Mouse (Mus musculus) liver, embryonic 15.5 days (tissue): ENCODE data around the gene Slc1a4. TPM values are rescaled to one million over a fixed set of nuclear protein-coding genes. Genes with fewer than 3 reads are reported as not detected.

Experiments
- ATAC-seq: fragments of 200-750 bp; cut with Nextera tagmentation; 2 replicates; pipeline ENCODE4 v1.8.0; 2017; ENCODE audit warnings: moderate number of reproducible peaks, mild to moderate bottlenecking, moderate library complexity; ENCODE audit not compliant: insufficient read depth
- H3K27ac ChIP-seq: fragments of 300-500 bp; sonication (generic); replicated peaks from 2 replicates; pipeline ENCODE4 v1.5.1; 2015; ENCODE audit warnings: mild to moderate bottlenecking, inconsistent platforms
- H3K27me3 ChIP-seq: fragments of 300-500 bp; sonication (generic); 2 replicates; pipeline ENCODE4 v1.6.1; 2015; ENCODE audit warnings: mild to moderate bottlenecking, inconsistent platforms
- H3K36me3 ChIP-seq: fragments of 300-500 bp; sonication (generic); replicated peaks from 2 replicates; pipeline ENCODE4 v1.6.1; 2015; ENCODE audit warnings: moderate library complexity, mild to moderate bottlenecking, inconsistent platforms
- H3K4me1 ChIP-seq: fragments of 300-500 bp; sonication (generic); replicated peaks from 2 replicates; pipeline ENCODE4 v1.6.1; 2015; ENCODE audit warnings: inconsistent platforms
- H3K4me2 ChIP-seq: fragments of 300-500 bp; sonication (generic); 2 replicates; pipeline ENCODE4 v1.6.1; 2015; ENCODE audit warnings: moderate library complexity, mild to moderate bottlenecking, inconsistent platforms
- H3K4me3 ChIP-seq: fragments of 300-500 bp; sonication (generic); replicated peaks from 2 replicates; pipeline ENCODE4 v1.5.1; 2015; ENCODE audit warnings: mild to moderate bottlenecking, inconsistent platforms
- H3K9ac ChIP-seq: fragments of 300-500 bp; sonication (generic); 2 replicates; pipeline ENCODE4 v1.6.1; 2015; ENCODE audit warnings: moderate library complexity, mild to moderate bottlenecking, inconsistent platforms
- H3K9me3 ChIP-seq: fragments of 300-500 bp; sonication (generic); replicated peaks from 2 replicates; pipeline ENCODE4 v1.6.1; 2016; ENCODE audit warnings: inconsistent platforms
- WGBS: fragments of 180-500 bp; shearing (Covaris S2); methylation state at CpG from one replicate; pipeline ENCODE4 v1.1.7; 2015; ENCODE audit warnings: mixed read lengths; ENCODE audit not compliant: insufficient replicate concordance; 5-methylcytosine and 5-hydroxymethylcytosine counted together
- polyA plus RNA-seq: library from polyadenylated mRNA; unstranded; fragments of >200 nt; fragmentation: Nextera tagmentation; extraction: Ambion mirVana; gene quantifications from 2 replicates; pipeline ENCODE4 v1.2.1, GENCODE M21; 2015

Slc1a4 gene
- polyA plus RNA-seq, 1 experiment from 2014 or later, result 9.6 TPM

- Histone ChIP-seq H3K9me3 (no peaks in the 10 kb centered on the region), H3K27me3 (no peaks in the 10 kb centered on the region), H3K27ac (no peak overlapping the region), H3K4me1 (no peaks in the 10 kb centered on the region), H3K4me3 (no peak overlapping the region), H3K4me2 (no peak overlapping the region), H3K36me3 (no peaks in the 10 kb centered on the region), H3K9ac (no peak overlapping the region)
- WGBS, result 64% methylated on average over 4 of the region's 4 CpGs
- ATAC-seq, result no peak
Measured at GRCm38 (mm10) chr11:20343952-20344351, 11.4 kb upstream of the Slc1a4 start.

DNA sequence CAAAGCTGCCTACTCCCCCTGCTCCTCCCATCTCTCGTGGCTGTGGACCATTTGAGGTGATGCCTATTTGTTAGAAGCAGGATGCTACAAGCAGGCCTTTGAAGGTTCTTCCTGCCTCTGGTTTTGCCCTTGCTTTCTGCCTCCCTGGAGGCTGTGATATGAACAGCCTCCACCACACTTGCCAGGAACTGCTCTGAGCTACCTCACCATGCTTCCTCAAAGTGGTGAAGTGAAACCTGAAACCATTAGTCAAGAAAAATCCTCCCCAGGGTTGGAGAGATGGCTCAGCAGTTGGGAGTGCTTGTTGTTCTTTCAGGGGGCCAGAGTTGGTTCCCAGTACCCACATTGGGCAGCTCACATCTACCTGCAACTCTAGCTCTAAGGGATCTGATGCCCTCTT is 9.1 kb upstream of the Slc1a4 start:
- Histone ChIP-seq H3K9ac (no peak overlapping the region), H3K4me1 (0 out of 2 replicates have a peak, but pooled peaks cover 3% of the 10 kb centered on the region), H3K27me3 (no peaks in the 10 kb centered on the region), H3K4me2 (no peak overlapping the region), H3K36me3 (no peaks in the 10 kb centered on the region), H3K9me3 (no peaks in the 10 kb centered on the region), H3K4me3 (no peak overlapping the region), H3K27ac (no peak overlapping the region)
- no peak for ATAC-seq
- WGBS, result 50% methylated on average over 1 of the region's 1 CpGs

DNA sequence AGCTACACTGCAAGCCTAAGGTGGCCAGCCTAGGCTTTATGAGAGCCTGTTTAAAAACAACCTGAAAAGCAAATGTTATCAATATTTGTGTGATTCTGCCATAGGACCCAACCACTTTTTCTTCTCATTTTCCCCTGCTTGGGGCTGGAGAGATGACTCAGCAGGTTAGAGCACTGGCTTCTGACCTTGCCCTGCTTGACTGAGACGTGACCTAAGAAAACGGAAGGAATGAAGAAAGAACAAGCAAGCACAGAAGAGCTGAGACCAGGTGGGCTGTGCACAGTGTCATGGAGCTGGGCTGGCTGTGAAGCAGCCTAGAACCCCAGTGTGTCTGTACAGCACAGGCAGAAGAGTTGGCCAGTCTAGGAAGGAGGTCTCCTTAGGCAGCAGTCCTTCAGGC is 6.2 kb upstream of the Slc1a4 start:
- Histone ChIP-seq H3K9ac (no peak overlapping the region), H3K27me3 (no peaks in the 10 kb centered on the region), H3K27ac (no peak overlapping the region), H3K4me2 (no peak overlapping the region), H3K4me1 (peaks cover 7% of the 10 kb centered on the region), H3K9me3 (no peaks in the 10 kb centered on the region), H3K4me3 (no peak overlapping the region), H3K36me3 (no peaks in the 10 kb centered on the region)
- WGBS, result 29% methylated on average over 2 of the region's 2 CpGs
- ATAC-seq, result 0 out of 2 replicates have a peak, but pooled peaks have one; percentile 15

- WGBS, result 45% methylated on average over 1 of the region's 1 CpGs
Measured at GRCm38 (mm10) chr11:20334301-20334700, 1.8 kb upstream of the Slc1a4 start.

GRCm38 (mm10) chr11:20331690-20332537 is 599 bp downstream of the Slc1a4 start:
- WGBS, result 2% methylated on average over 61 of the region's 61 CpGs
- H3K36me3 ChIP-seq, result no peaks in the 10 kb centered on the region
- H3K4me3 ChIP-seq, result peak overlapping the region; percentile 82
- H3K27me3 ChIP-seq, result no peaks in the 10 kb centered on the region
- peak overlapping the region; percentile 100 for H3K4me2 ChIP-seq
- H3K27ac ChIP-seq, result peak overlapping the region; percentile 98
- peak overlapping the region; percentile 91 for H3K9ac ChIP-seq
- H3K4me1 ChIP-seq, result peaks cover 51% of the 10 kb centered on the region
- no peaks in the 10 kb centered on the region for H3K9me3 ChIP-seq
- peak; percentile 4 for ATAC-seq

More at GRCm38 (mm10) chr11:20334301-20334700, 1.8 kb upstream of the Slc1a4 start:
- ATAC-seq, result no peak
- Histone ChIP-seq H3K27me3 (no peaks in the 10 kb centered on the region), H3K27ac (no peak overlapping the region), H3K36me3 (no peaks in the 10 kb centered on the region), H3K9me3 (no peaks in the 10 kb centered on the region), H3K4me1 (peaks cover 43% of the 10 kb centered on the region), H3K4me3 (no peak overlapping the region), H3K4me2 (peak overlapping the region; percentile 100), H3K9ac (no peak overlapping the region)

DNA sequence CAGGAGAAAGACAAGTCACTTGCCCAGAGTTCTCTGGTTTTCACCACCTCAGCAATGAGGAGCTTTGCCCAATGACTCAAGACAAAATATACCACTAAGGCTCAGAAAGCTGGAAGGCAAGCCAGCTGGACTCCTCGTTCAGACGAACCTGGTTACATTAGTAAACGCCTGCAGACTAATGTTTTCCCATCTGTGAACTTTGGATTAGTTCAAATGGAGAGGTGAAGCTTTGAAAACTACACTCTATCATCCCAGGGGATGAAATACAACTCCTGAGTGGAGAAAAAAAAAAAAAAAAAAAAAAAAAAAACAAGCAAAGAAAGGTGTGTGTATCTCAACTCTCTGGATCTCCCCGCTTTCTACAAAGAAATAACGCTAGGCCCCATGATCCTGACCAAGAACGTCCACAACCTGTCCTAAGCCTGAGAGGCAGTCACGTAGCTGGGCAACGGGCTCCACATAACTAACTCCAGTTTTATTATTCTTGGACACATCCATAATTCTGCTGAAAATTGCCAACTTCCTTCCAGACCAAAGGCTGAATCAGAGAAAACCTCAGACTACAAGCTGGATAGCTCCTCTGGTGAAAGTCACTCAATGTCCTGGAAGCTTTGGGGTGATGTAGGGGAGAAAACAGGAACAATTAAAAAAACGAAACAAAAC is 1.4 kb downstream of the Slc1a4 start:
- H3K27ac ChIP-seq, result peak overlapping the region; percentile 98; the same call in 1 of the 2 replicates
- ATAC-seq, result no peak
- 49% methylated on average over 9 of the region's 9 CpGs for WGBS

DNA sequence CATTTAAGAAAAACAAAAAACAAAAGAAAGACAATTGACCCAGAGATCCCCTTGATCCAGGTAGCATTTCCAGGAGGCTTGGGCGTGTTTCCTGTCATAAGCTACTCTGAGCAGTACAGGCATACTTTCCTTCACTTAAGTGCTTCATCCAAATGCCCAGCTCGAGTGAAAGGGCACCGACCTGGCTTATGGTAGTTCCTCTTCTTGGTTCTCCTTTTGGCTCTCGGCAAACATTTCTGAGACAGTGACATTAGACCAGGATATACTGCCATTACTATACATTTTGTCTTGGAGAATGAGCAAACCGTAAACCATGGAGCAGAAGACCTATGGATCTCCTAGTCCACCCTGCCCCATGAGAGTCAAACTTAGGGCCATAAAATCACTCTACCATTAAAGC is 2.8 kb downstream of the Slc1a4 start:
- peak overlapping the region; percentile 100; the same call in 1 of the 2 replicates for H3K4me2 ChIP-seq
- no peak for ATAC-seq
- WGBS, result 50% methylated on average over 5 of the region's 5 CpGs

More for the DNA sequence above, 1.4 kb downstream of the Slc1a4 start:
- peak overlapping the region; percentile 100 for H3K4me2 ChIP-seq
- H3K9me3 ChIP-seq, result no peaks in the 10 kb centered on the region
- H3K4me3 ChIP-seq, result peak overlapping the region; percentile 82
- H3K4me1 ChIP-seq, result peaks cover 56% of the 10 kb centered on the region
- no peaks in the 10 kb centered on the region for H3K36me3 ChIP-seq
- no peaks in the 10 kb centered on the region for H3K27me3 ChIP-seq
- H3K9ac ChIP-seq, result peak overlapping the region; percentile 91

GRCm38 (mm10) chr11:20328771-20329170 is 3.7 kb downstream of the Slc1a4 start:
- no peak overlapping the region for H3K27ac ChIP-seq
- no peak for ATAC-seq
- H3K4me1 ChIP-seq, result peaks cover 69% of the 10 kb centered on the region
- 66% methylated on average over 6 of the region's 6 CpGs for WGBS
- no peak overlapping the region for H3K4me3 ChIP-seq
- H3K9ac ChIP-seq, result no peak overlapping the region
- H3K36me3 ChIP-seq, result no peaks in the 10 kb centered on the region
- no peaks in the 10 kb centered on the region for H3K27me3 ChIP-seq
- no peak overlapping the region for H3K4me2 ChIP-seq
- H3K9me3 ChIP-seq, result no peaks in the 10 kb centered on the region

More for the DNA sequence above, 2.8 kb downstream of the Slc1a4 start:
- no peaks in the 10 kb centered on the region for H3K27me3 ChIP-seq
- H3K4me3 ChIP-seq, result peak overlapping the region; percentile 82; the same call in 1 of the 2 replicates
- no peaks in the 10 kb centered on the region for H3K36me3 ChIP-seq
- peaks cover 68% of the 10 kb centered on the region for H3K4me1 ChIP-seq
- no peak overlapping the region for H3K27ac ChIP-seq
- no peaks in the 10 kb centered on the region for H3K9me3 ChIP-seq
- no peak overlapping the region for H3K9ac ChIP-seq

DNA sequence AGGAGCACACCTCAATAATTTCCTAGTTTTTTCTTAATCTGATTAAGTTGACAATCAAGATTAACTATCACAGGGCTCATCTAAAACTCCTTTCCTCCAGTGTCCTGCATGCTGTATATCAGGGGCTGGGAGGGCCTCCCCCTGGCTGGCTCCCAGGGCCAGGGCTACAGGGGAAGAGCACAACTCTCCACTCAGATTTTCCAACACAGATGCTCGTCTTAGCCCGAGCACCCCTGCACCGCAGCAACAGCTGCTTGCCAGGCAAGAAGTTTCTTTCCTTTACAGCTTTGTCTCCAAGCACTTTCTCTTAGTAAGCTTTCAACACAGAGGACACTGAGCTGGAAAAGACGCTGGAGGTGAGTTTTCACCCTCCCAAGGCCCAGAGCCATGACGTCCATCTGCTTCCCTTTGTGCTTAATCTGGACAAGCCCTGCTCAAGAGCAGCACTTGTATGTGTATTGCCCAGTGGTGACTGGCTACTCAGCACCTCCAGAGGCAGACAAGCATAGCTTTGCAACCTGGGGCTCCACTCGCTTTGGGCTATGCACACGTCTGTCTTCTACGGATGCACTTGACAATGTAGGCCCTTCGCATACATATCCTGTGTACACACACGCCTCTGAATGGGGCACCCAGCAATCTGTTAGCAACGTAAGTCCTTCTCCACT is 6.1 kb downstream of the Slc1a4 start:
- Histone ChIP-seq H3K4me1 (peaks cover 57% of the 10 kb centered on the region), H3K4me2 (no peak overlapping the region), H3K36me3 (no peaks in the 10 kb centered on the region), H3K9ac (no peak overlapping the region), H3K9me3 (no peaks in the 10 kb centered on the region), H3K27ac (no peak overlapping the region), H3K4me3 (no peak overlapping the region), H3K27me3 (no peaks in the 10 kb centered on the region)
- ATAC-seq, result no peak
- 84% methylated on average over 11 of the region's 11 CpGs for WGBS

DNA sequence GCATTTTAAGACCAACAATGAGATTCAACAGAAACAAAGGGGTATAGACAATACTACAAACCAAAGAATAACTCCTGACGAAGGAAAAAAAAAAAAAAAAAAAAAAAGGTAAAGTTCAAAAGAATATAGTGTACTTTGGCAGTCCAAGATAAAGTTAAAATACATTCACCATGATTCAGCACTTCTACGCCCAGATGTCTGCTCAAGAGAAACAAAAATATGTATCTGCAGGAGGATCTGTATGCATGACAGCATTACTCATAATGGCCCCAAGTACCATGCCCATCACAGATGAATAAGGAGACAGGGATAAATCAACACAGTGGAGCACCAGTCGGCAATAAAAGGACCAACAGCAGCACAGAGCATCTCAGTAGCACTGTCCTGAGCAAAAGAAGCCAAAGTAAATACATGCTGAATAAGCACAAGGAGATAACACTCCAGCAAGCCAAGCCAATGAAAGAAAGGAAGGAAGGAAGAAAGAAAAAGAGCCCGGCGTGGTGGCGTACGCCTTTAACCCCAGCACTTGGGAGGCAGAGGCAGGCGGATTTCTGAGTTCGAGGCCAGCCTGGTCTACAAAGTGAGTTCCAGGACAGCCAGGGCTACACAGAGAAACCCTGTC is 7.3 kb downstream of the Slc1a4 start:
- H3K27me3 ChIP-seq, result no peaks in the 10 kb centered on the region
- no peaks in the 10 kb centered on the region for H3K9me3 ChIP-seq
- H3K4me2 ChIP-seq, result peak overlapping the region; percentile 35
- WGBS, result 50% methylated on average over 9 of the region's 9 CpGs
- H3K36me3 ChIP-seq, result no peaks in the 10 kb centered on the region
- peak overlapping the region; percentile 72 for H3K27ac ChIP-seq
- peaks cover 45% of the 10 kb centered on the region for H3K4me1 ChIP-seq
- peak; percentile 31; the same call in 1 of the 2 replicates for ATAC-seq
- no peak overlapping the region for H3K4me3 ChIP-seq
- no peak overlapping the region for H3K9ac ChIP-seq
